Mouse (Mus musculus) liver, embryonic 14.5 days (tissue): ENCODE data around the gene Cx3cr1. TPM values are rescaled to one million over a fixed set of nuclear protein-coding genes. Genes with fewer than 3 reads are reported as not detected.

Experiments
- ATAC-seq: fragments of 200-750 bp; cut with Nextera tagmentation; 2 replicates; pipeline ENCODE4 v1.8.0; 2017; ENCODE audit warnings: moderate number of reproducible peaks, mild to moderate bottlenecking, moderate library complexity; ENCODE audit not compliant: insufficient read depth
- DNase-seq, 3 experiments: peaks; one replicate each; pipeline ENCODE4 v3.0.0-alpha.2; 2012 to 2013; ENCODE audit warnings: low read depth in 3 of 3, low spot score in 3 of 3
- H3K27ac ChIP-seq: fragments of 300-500 bp; sonication (generic); 2 replicates; pipeline ENCODE4 v1.5.1; 2014; ENCODE audit warnings: moderate library complexity, mild to moderate bottlenecking, control low read depth, inconsistent platforms
- H3K27me3 ChIP-seq: fragments of 300-500 bp; sonication (generic); 2 replicates; pipeline ENCODE4 v1.6.1; 2014; ENCODE audit warnings: mild to moderate bottlenecking, low read length, moderate library complexity; ENCODE audit not compliant: control insufficient read depth, insufficient read depth
- H3K36me3 ChIP-seq: fragments of 300-500 bp; sonication (generic); replicated peaks from 2 replicates; pipeline ENCODE4 v1.6.1; 2014; ENCODE audit warnings: low read depth; ENCODE audit not compliant: control insufficient read depth, insufficient read depth
- H3K4me1 ChIP-seq, 2 experiments: fragments of 200-500 bp in 1 of 2; fragments of 300-500 bp in 1 of 2; sonication (generic) in 1 of 2; replicated peaks; 2 replicates each; pipeline ENCODE4 v1.6.1; 2012 to 2014; ENCODE audit warnings: antibody characterized with exemption in 1 of 2, inconsistent platforms in 1 of 2, low read length in 1 of 2; ENCODE audit not compliant: control insufficient read depth in 2 of 2, insufficient read depth in 2 of 2
- H3K4me2 ChIP-seq: fragments of 300-500 bp; sonication (generic); 2 replicates; pipeline ENCODE4 v1.6.1; 2014; ENCODE audit warnings: low read depth, mild to moderate bottlenecking, control low read depth, moderate library complexity
- H3K4me3 ChIP-seq, 2 experiments: fragments of 200-500 bp in 1 of 2; fragments of 300-500 bp in 1 of 2; sonication (generic) in 1 of 2; 2 replicates each; pipeline ENCODE4 v1.5.1; 2012 to 2014; ENCODE audit warnings: low read depth in 2 of 2, low read length in 2 of 2, mild to moderate bottlenecking in 2 of 2, control low read depth in 1 of 2, inconsistent platforms in 1 of 2, moderate library complexity in 1 of 2; ENCODE audit not compliant: insufficient read depth in 1 of 2
- H3K9ac ChIP-seq: fragments of 300-500 bp; sonication (generic); replicated peaks from 2 replicates; pipeline ENCODE4 v1.6.1; 2014; ENCODE audit warnings: mild to moderate bottlenecking, control low read depth, moderate library complexity
- H3K9me3 ChIP-seq: fragments of 300-500 bp; sonication (generic); 2 replicates; pipeline ENCODE4 v1.6.1; 2016; ENCODE audit warnings: low read length, mixed read lengths; ENCODE audit not compliant: control insufficient read depth
- CTCF ChIP-seq: IDR thresholded peaks from 2 replicates; pipeline ENCODE4 v1.5.1; 2016; ENCODE audit warnings: antibody characterized with exemption, low read depth, control low read depth
- EP300 ChIP-seq: IDR thresholded peaks from 2 replicates; pipeline ENCODE4 v1.6.1; 2016; ENCODE audit warnings: antibody characterized with exemption, low read depth
- WGBS: fragments of 180-500 bp; shearing (Covaris S2); extraction: QIAGEN DNeasy Blood & Tissue Kit; methylation state at CpG from one replicate; pipeline ENCODE4 v1.1.7; 2014; ENCODE audit not compliant: insufficient replicate concordance; 5-methylcytosine and 5-hydroxymethylcytosine counted together
- polyA plus RNA-seq, 2 experiments: library from polyadenylated mRNA; depleted of rRNA in 1 of 2; stranded (reverse) in 1 of 2; unstranded in 1 of 2; fragments of >200 nt; fragmentation: Nextera tagmentation in 1 of 2; extraction: Ambion mirVana in 1 of 2; gene quantifications; 2 replicates each; pipeline versions ENCODE4 v1.2.1 to v1.2.3; 2012 to 2014

Gene Cx3cr1
- polyA plus RNA-seq, 2 experiments: 0.69 to 1.4 TPM

- DNase-seq (no peak), ATAC-seq (no peak)
- Histone ChIP-seq H3K4me1 (peaks cover 55 to 71% of the 10 kb centered on the region in 2 experiments), H3K9ac (peak overlapping the region; percentile 98), H3K4me2 (peak overlapping the region; percentile 99), H3K27ac (peak overlapping the region; percentile 99), H3K9me3 (no peaks in the 10 kb centered on the region), H3K27me3 (no peaks in the 10 kb centered on the region), H3K36me3 (peaks cover 29% of the 10 kb centered on the region), H3K4me3 (peak overlapping the region; percentile 78 to 97)
- TF ChIP-seq CTCF: no peak
- TF ChIP-seq EP300: no peak
- WGBS: 62% methylated on average over 17 of the region's 17 CpGs
Observed at GRCm38 (mm10) chr9:120114051-120114788, 44.5 kb upstream of the Cx3cr1 start.

GRCm38 (mm10) chr9:120113456-120113855 is 43.8 kb upstream of the Cx3cr1 start:
- Histone ChIP-seq H3K27ac (peak overlapping the region; percentile 95), H3K9me3 (no peaks in the 10 kb centered on the region), H3K4me1 (peaks cover 52 to 67% of the 10 kb centered on the region in 2 experiments), H3K27me3 (no peaks in the 10 kb centered on the region), H3K4me3 (peak overlapping the region in 1 of 2 experiments; percentile 17; a peak in 2 of 4 replicates), H3K9ac (peak overlapping the region; percentile 65), H3K4me2 (peak overlapping the region; percentile 99), H3K36me3 (peaks cover 21% of the 10 kb centered on the region)
- DNase-seq (no peak), ATAC-seq (no peak)
- TF ChIP-seq CTCF: no peak
- no peak for TF ChIP-seq EP300
- WGBS: 75% methylated on average over 6 of the region's 7 CpGs

GRCm38 (mm10) chr9:120112472-120112871 is 42.8 kb upstream of the Cx3cr1 start:
- 34% methylated on average over 6 of the region's 6 CpGs for WGBS
- Histone ChIP-seq H3K27ac (peak overlapping the region; percentile 95), H3K4me2 (peak overlapping the region; percentile 99), H3K36me3 (peaks cover 11% of the 10 kb centered on the region), H3K27me3 (no peaks in the 10 kb centered on the region), H3K4me3 (peak overlapping the region; percentile 14 to 17), H3K9ac (peak overlapping the region; percentile 65), H3K4me1 (peaks cover 43 to 58% of the 10 kb centered on the region in 2 experiments), H3K9me3 (no peaks in the 10 kb centered on the region)
- ATAC-seq: peak; percentile 7
- DNase-seq: peak; percentile 77 to 80 (median 79)
- TF ChIP-seq CTCF (no peak), EP300 (peak; percentile 89)

- H3K4me3 ChIP-seq: peak overlapping the region; percentile 69 to 86
- peak overlapping the region; percentile 99 for H3K4me2 ChIP-seq
- peak overlapping the region; percentile 95 for H3K27ac ChIP-seq
- TF ChIP-seq EP300 (no peak), CTCF (no peak)
- H3K27me3 ChIP-seq: no peaks in the 10 kb centered on the region
- no peaks in the 10 kb centered on the region for H3K9me3 ChIP-seq
- WGBS: 54% methylated on average over 15 of the region's 15 CpGs
- peak overlapping the region; percentile 50 for H3K9ac ChIP-seq
- H3K4me1 ChIP-seq: peaks cover 34 to 47% of the 10 kb centered on the region in 2 experiments
- peaks cover under 1% of the 10 kb centered on the region for H3K36me3 ChIP-seq
- no peak for DNase-seq
- ATAC-seq: no peak
Observed at GRCm38 (mm10) chr9:120111156-120111945, 41.7 kb upstream of the Cx3cr1 start.
